Mouse (Mus musculus) neural tube, embryonic 13.5 days (tissue): ENCODE data around the gene Myo5c. TPM values are rescaled to one million over a fixed set of nuclear protein-coding genes. Genes with fewer than 3 reads are reported as not detected.
A peak's percentile ranks its signal among the peaks of the same experiment; 100 is the strongest.

Experiments
- ATAC-seq: fragments of 200-750 bp; cut with Nextera tagmentation; 2 replicates; pipeline ENCODE4 v1.8.0; 2017; ENCODE audit warnings: low read depth, mild to moderate bottlenecking, moderate TSS enrichment, moderate library complexity
- H3K27ac ChIP-seq: fragments of 300-500 bp; sonication (generic); replicated peaks from 2 replicates; pipeline ENCODE4 v1.5.1; 2015; ENCODE audit warnings: moderate library complexity, mild to moderate bottlenecking, inconsistent platforms
- H3K27me3 ChIP-seq: fragments of 300-500 bp; sonication (generic); 2 replicates; pipeline ENCODE4 v1.6.1; 2015; ENCODE audit warnings: mild to moderate bottlenecking, inconsistent platforms
- H3K36me3 ChIP-seq: fragments of 300-500 bp; sonication (generic); 2 replicates; pipeline ENCODE4 v1.6.1; 2015; ENCODE audit warnings: mild to moderate bottlenecking, inconsistent platforms
- H3K4me1 ChIP-seq: fragments of 300-500 bp; sonication (generic); replicated peaks from 2 replicates; pipeline ENCODE4 v1.6.1; 2015; ENCODE audit warnings: inconsistent platforms
- H3K4me2 ChIP-seq: fragments of 300-500 bp; sonication (generic); 2 replicates; pipeline ENCODE4 v1.6.1; 2015; ENCODE audit warnings: inconsistent platforms, mild to moderate bottlenecking, moderate library complexity
- H3K4me3 ChIP-seq: fragments of 300-500 bp; sonication (generic); 2 replicates; pipeline ENCODE4 v1.5.1; 2015; ENCODE audit warnings: mild to moderate bottlenecking, inconsistent platforms
- H3K9ac ChIP-seq: fragments of 300-500 bp; sonication (generic); 2 replicates; pipeline ENCODE4 v1.6.1; 2015; ENCODE audit warnings: moderate library complexity, mild to moderate bottlenecking, inconsistent platforms
- H3K9me3 ChIP-seq: fragments of 300-500 bp; sonication (generic); 2 replicates; pipeline ENCODE4 v1.6.1; 2016; ENCODE audit warnings: inconsistent platforms
- WGBS: fragments of 180-500 bp; shearing (Covaris S2); methylation state at CpG from one replicate; pipeline ENCODE4 v1.1.7; 2015; 5-methylcytosine and 5-hydroxymethylcytosine counted together
- polyA plus RNA-seq: library from polyadenylated mRNA; unstranded; fragments of >200 nt; fragmentation: Nextera tagmentation; extraction: Ambion mirVana; gene quantifications from 2 replicates; pipeline ENCODE4 v1.2.1, GENCODE M21; 2015

Myo5c gene
- polyA plus RNA-seq, 1 experiment from 2014 or later = 0.45 TPM

- Histone ChIP-seq H3K27ac (no peak overlapping the region), H3K4me3 (no peak overlapping the region), H3K27me3 (no peaks in the 10 kb centered on the region), H3K4me2 (no peak overlapping the region), H3K9me3 (no peaks in the 10 kb centered on the region), H3K4me1 (peaks cover 22% of the 10 kb centered on the region), H3K36me3 (no peaks in the 10 kb centered on the region), H3K9ac (no peak overlapping the region)
- no peak for ATAC-seq
- 72% methylated on average over 8 of the region's 8 CpGs for WGBS
Observed at GRCm38 (mm10) chr9:75262235-75262826, 30.5 kb downstream of the Myo5c start.

- 40% methylated on average over 3 of the region's 3 CpGs for WGBS
- Histone ChIP-seq H3K27ac (no peak overlapping the region), H3K4me3 (no peak overlapping the region), H3K27me3 (no peaks in the 10 kb centered on the region), H3K36me3 (no peaks in the 10 kb centered on the region), H3K4me1 (peaks cover 22% of the 10 kb centered on the region), H3K4me2 (no peak overlapping the region), H3K9ac (no peak overlapping the region), H3K9me3 (no peaks in the 10 kb centered on the region)
- ATAC-seq = no peak
Observed at GRCm38 (mm10) chr9:75264008-75264718, 32.3 kb downstream of the Myo5c start.

- H3K27me3 ChIP-seq = no peaks in the 10 kb centered on the region
- no peaks in the 10 kb centered on the region for H3K36me3 ChIP-seq
- WGBS = 82% methylated on average over 6 of the region's 6 CpGs
- no peak overlapping the region for H3K9ac ChIP-seq
- H3K4me2 ChIP-seq = no peak overlapping the region
- H3K27ac ChIP-seq = no peak overlapping the region
- no peaks in the 10 kb centered on the region for H3K9me3 ChIP-seq
- H3K4me1 ChIP-seq = peaks cover 6% of the 10 kb centered on the region
- H3K4me3 ChIP-seq = no peak overlapping the region
- no peak for ATAC-seq
Observed at GRCm38 (mm10) chr9:75267147-75267546, 35.3 kb downstream of the Myo5c start.

- 81% methylated on average over 6 of the region's 6 CpGs for WGBS
- H3K4me1 ChIP-seq = no peaks in the 10 kb centered on the region
- H3K4me3 ChIP-seq = no peak overlapping the region
- H3K27ac ChIP-seq = no peak overlapping the region
- ATAC-seq = no peak
- H3K36me3 ChIP-seq = no peaks in the 10 kb centered on the region
- H3K27me3 ChIP-seq = no peaks in the 10 kb centered on the region
- no peak overlapping the region for H3K4me2 ChIP-seq
- H3K9me3 ChIP-seq = no peaks in the 10 kb centered on the region
- no peak overlapping the region for H3K9ac ChIP-seq
Observed at GRCm38 (mm10) chr9:75270382-75270781, 38.6 kb downstream of the Myo5c start.

- ATAC-seq = no peak
- WGBS = 93% methylated on average over 8 of the region's 8 CpGs
- H3K9me3 ChIP-seq = no peaks in the 10 kb centered on the region
- H3K4me1 ChIP-seq = no peaks in the 10 kb centered on the region
- no peak overlapping the region for H3K27ac ChIP-seq
- H3K4me3 ChIP-seq = no peak overlapping the region
- no peaks in the 10 kb centered on the region for H3K36me3 ChIP-seq
- no peaks in the 10 kb centered on the region for H3K27me3 ChIP-seq
- no peak overlapping the region for H3K4me2 ChIP-seq
- no peak overlapping the region for H3K9ac ChIP-seq
Observed at GRCm38 (mm10) chr9:75271539-75271938, 39.7 kb downstream of the Myo5c start.

GRCm38 (mm10) chr9:75273646-75274045 lies 41.8 kb downstream of the Myo5c start:
- no peak overlapping the region for H3K27ac ChIP-seq
- H3K4me1 ChIP-seq = no peaks in the 10 kb centered on the region
- H3K4me3 ChIP-seq = no peak overlapping the region
- no peak overlapping the region for H3K9ac ChIP-seq
- WGBS = 70% methylated on average over 6 of the region's 6 CpGs
- H3K36me3 ChIP-seq = no peaks in the 10 kb centered on the region
- no peak overlapping the region for H3K4me2 ChIP-seq
- no peak for ATAC-seq
- H3K27me3 ChIP-seq = no peaks in the 10 kb centered on the region
- H3K9me3 ChIP-seq = no peaks in the 10 kb centered on the region

- Histone ChIP-seq H3K27ac (no peak overlapping the region), H3K9ac (no peak overlapping the region), H3K9me3 (no peaks in the 10 kb centered on the region), H3K4me2 (no peak overlapping the region), H3K4me3 (no peak overlapping the region), H3K27me3 (no peaks in the 10 kb centered on the region), H3K36me3 (no peaks in the 10 kb centered on the region), H3K4me1 (no peaks in the 10 kb centered on the region)
- WGBS = 96% methylated on average over 5 of the region's 5 CpGs
- ATAC-seq = no peak
Observed at GRCm38 (mm10) chr9:75274486-75274885, 42.7 kb downstream of the Myo5c start.

GRCm38 (mm10) chr9:75275051-75275450 lies 43.2 kb downstream of the Myo5c start:
- no peak overlapping the region for H3K4me2 ChIP-seq

GRCm38 (mm10) chr9:75280814-75281213 lies 49.0 kb downstream of the Myo5c start:
- Histone ChIP-seq H3K9me3 (no peaks in the 10 kb centered on the region), H3K9ac (no peak overlapping the region), H3K27ac (no peak overlapping the region), H3K4me3 (no peak overlapping the region), H3K4me1 (no peaks in the 10 kb centered on the region), H3K27me3 (peaks cover 4% of the 10 kb centered on the region; the same call in 1 of the 2 replicates), H3K4me2 (no peak overlapping the region), H3K36me3 (no peaks in the 10 kb centered on the region)
- no peak for ATAC-seq
- 48% methylated on average over 5 of the region's 5 CpGs for WGBS

More at GRCm38 (mm10) chr9:75275051-75275450, 43.2 kb downstream of the Myo5c start:
- Histone ChIP-seq H3K9ac (no peak overlapping the region), H3K36me3 (no peaks in the 10 kb centered on the region), H3K27me3 (no peaks in the 10 kb centered on the region), H3K27ac (no peak overlapping the region), H3K9me3 (no peaks in the 10 kb centered on the region), H3K4me3 (no peak overlapping the region), H3K4me1 (no peaks in the 10 kb centered on the region)
- no peak for ATAC-seq
- 95% methylated on average over 9 of the region's 9 CpGs for WGBS

- H3K27ac ChIP-seq = no peak overlapping the region
- peaks cover 4% of the 10 kb centered on the region; the same call in 1 of the 2 replicates for H3K27me3 ChIP-seq
- peak; percentile 29; the same call in 1 of the 2 replicates for ATAC-seq
- H3K9ac ChIP-seq = 0 out of 2 replicates have a peak overlapping the region, but pooled peaks have one; percentile 22
- H3K4me3 ChIP-seq = no peak overlapping the region
- H3K9me3 ChIP-seq = no peaks in the 10 kb centered on the region
- H3K4me1 ChIP-seq = no peaks in the 10 kb centered on the region
- H3K36me3 ChIP-seq = no peaks in the 10 kb centered on the region
- 93% methylated on average over 2 of the region's 2 CpGs for WGBS
- no peak overlapping the region for H3K4me2 ChIP-seq
Observed at GRCm38 (mm10) chr9:75282179-75282578, 50.4 kb downstream of the Myo5c start.

GRCm38 (mm10) chr9:75282830-75283229 lies 51.0 kb downstream of the Myo5c start:
- H3K4me3 ChIP-seq = no peak overlapping the region
- no peaks in the 10 kb centered on the region for H3K9me3 ChIP-seq
- no peak overlapping the region for H3K27ac ChIP-seq
- H3K27me3 ChIP-seq = peaks cover 4% of the 10 kb centered on the region; the same call in 1 of the 2 replicates
- H3K36me3 ChIP-seq = no peaks in the 10 kb centered on the region
- WGBS = 15% methylated on average over 3 of the region's 3 CpGs
- no peak overlapping the region for H3K9ac ChIP-seq
- no peaks in the 10 kb centered on the region for H3K4me1 ChIP-seq
- H3K4me2 ChIP-seq = no peak overlapping the region
- ATAC-seq = 0 out of 2 replicates have a peak, but pooled peaks have one; percentile 62

- Histone ChIP-seq H3K4me1 (no peaks in the 10 kb centered on the region), H3K27ac (no peak overlapping the region), H3K9me3 (no peaks in the 10 kb centered on the region), H3K27me3 (peaks cover 4% of the 10 kb centered on the region; the same call in 1 of the 2 replicates), H3K36me3 (no peaks in the 10 kb centered on the region), H3K4me3 (no peak overlapping the region), H3K9ac (no peak overlapping the region), H3K4me2 (no peak overlapping the region)
- no peak for ATAC-seq
- WGBS = 83% methylated on average over 8 of the region's 8 CpGs
Observed at GRCm38 (mm10) chr9:75283636-75284035, 51.8 kb downstream of the Myo5c start.
